Mouse (Mus musculus): ENCODE results near the gene Ctsw.

Ctsw gene

GRCm38 (mm10) chr19:5487768-5488550 lies 19.7 kb upstream of the Ctsw start, which contains the start of gene Mus81:
Gene Mus81 (minus strand): TSS chr19:5488402.
- peak; percentile 97 for DNase-seq

- DNase-seq, result no peak
Observed at GRCm38 (mm10) chr19:5486771-5487170, 18.5 kb upstream of the Ctsw start.

- no peak for DNase-seq
Observed at GRCm38 (mm10) chr19:5486286-5486685, 18.0 kb upstream of the Ctsw start.

GRCm38 (mm10) chr19:5485821-5486220 lies 17.5 kb upstream of the Ctsw start:
- DNase-seq, result no peak

GRCm38 (mm10) chr19:5485371-5485770 lies 17.1 kb upstream of the Ctsw start:
- no peak for DNase-seq

GRCm38 (mm10) chr19:5484496-5484895 lies 16.2 kb upstream of the Ctsw start:
- no peak for DNase-seq

- DNase-seq, result no peak
Observed at GRCm38 (mm10) chr19:5483386-5484359, 15.4 kb upstream of the Ctsw start.

GRCm38 (mm10) chr19:5481398-5481797 lies 13.1 kb upstream of the Ctsw start:
- no peak for DNase-seq

GRCm38 (mm10) chr19:5480016-5480415 lies 11.7 kb upstream of the Ctsw start:
- DNase-seq, result no peak

- no peak for DNase-seq
Observed at GRCm38 (mm10) chr19:5477668-5478300, 9.5 kb upstream of the Ctsw start.

GRCm38 (mm10) chr19:5477004-5477667 lies 8.8 kb upstream of the Ctsw start:
- no peak for DNase-seq

GRCm38 (mm10) chr19:5475069-5475714 lies 6.9 kb upstream of the Ctsw start:
- DNase-seq, result no peak

GRCm38 (mm10) chr19:5474281-5475068 lies 6.2 kb upstream of the Ctsw start:
- peak; percentile 74 for DNase-seq

GRCm38 (mm10) chr19:5473720-5474119 lies 5.4 kb upstream of the Ctsw start, which contains the start of gene Efemp2:
Gene Efemp2 (plus strand): TSS chr19:5473954.
- peak; percentile 89 for DNase-seq

GRCm38 (mm10) chr19:5472857-5473256 lies 4.5 kb upstream of the Ctsw start:
- no peak for DNase-seq

- no peak for DNase-seq
Observed at GRCm38 (mm10) chr19:5471846-5472245, 3.5 kb upstream of the Ctsw start.

- no peak for DNase-seq
Observed at GRCm38 (mm10) chr19:5466916-5467500, 1.3 kb downstream of the Ctsw start.

GRCm38 (mm10) chr19:5465037-5465436 lies 3.3 kb downstream of the Ctsw start:
- no peak for DNase-seq

- peak; percentile 67 for DNase-seq
Observed at GRCm38 (mm10) chr19:5463791-5464562, 4.3 kb downstream of the Ctsw start.

GRCm38 (mm10) chr19:5463212-5463611 lies 5.1 kb downstream of the Ctsw start:
- DNase-seq, result no peak

Data from kidney, postnatal 14 days (tissue).